Mouse (Mus musculus): ENCODE measurements around the gene Fam240b. TPM values are rescaled to one million over a fixed set of nuclear protein-coding genes. Genes with fewer than 3 reads are reported as not detected.

The Fam240b gene
- polyA plus RNA-seq (2014; fragmentation: Nextera tagmentation; extraction: Ambion mirVana) = not detected in 2 replicates

DNA sequence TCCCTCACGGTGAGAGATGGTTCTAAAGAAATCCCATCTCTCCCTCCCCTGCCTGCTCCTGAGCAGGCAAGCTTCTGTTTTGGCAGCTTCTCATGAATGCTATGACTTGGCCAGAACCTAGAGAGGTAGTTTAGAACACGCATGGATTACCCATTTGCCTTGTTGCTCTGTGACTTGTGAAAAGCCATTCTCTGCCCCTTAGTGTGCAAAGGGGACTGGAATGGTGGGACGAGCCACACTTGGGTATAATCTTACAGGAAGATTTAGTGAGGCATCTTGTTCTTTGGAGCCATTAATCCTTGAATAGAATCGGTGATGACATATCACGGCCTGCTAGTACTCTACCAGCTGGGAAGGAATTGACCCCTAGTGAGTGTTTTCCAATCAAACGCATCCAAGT is at the start of gene Fam240b:
Gene Fam240b, minus strand, starts transcription at position 101 of the 400 bp plus-strand sequence.
- WGBS = 82% methylated on average over 6 of the region's 6 CpGs
- no peaks in the 10 kb centered on the region for H3K9me3 ChIP-seq (ENCODE audit: control insufficient read depth, low read length)
- H3K4me1 ChIP-seq (ENCODE audit: control insufficient read depth, insufficient read depth, low read length) = no peaks in the 10 kb centered on the region
- H3K27ac ChIP-seq (replicated peaks; ENCODE audit: low read depth, low read length) = no peak within 1 kb of the TSS
- H3K4me3 ChIP-seq (replicated peaks; ENCODE audit: low read depth, low read length) = no peak within 1 kb of the TSS
- no peaks in the 10 kb centered on the region for H3K27me3 ChIP-seq (ENCODE audit: control insufficient read depth, insufficient read depth, low read length)
- H3K9ac ChIP-seq (replicated peaks; ENCODE audit: low read length) = no peak within 1 kb of the TSS
- H3K36me3 ChIP-seq (ENCODE audit: control insufficient read depth, insufficient read depth, low read length) = no peaks in the 10 kb centered on the region
- no peak for DNase-seq
- no peak for ATAC-seq (ENCODE audit: low FRiP score, low TSS enrichment)
- no peak within 1 kb of the TSS for H3K4me2 ChIP-seq (ENCODE audit: low read length)

DNA sequence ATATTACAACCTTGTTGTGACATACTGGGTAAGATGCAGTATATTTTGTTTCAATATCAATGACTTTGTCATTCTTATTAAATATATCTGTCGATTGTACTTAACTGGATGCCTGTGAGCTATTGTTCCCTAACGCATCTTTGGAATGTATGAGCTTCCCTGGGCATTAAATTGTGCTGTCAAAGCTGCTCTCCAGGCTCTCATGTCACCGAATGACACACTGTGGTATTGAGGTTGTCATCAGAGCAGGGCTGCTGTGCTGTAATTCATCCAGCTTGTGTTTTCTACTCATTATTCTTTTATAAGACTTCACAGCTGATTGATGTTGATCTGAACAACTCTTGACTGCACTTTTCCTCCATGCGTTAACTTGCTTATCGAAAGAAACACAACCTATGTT is 32.5 kb upstream of the Fam240b start:
- H3K4me1 ChIP-seq (ENCODE audit: control insufficient read depth, insufficient read depth, low read length) = no peaks in the 10 kb centered on the region
- no peak overlapping the region for H3K27ac ChIP-seq (replicated peaks; ENCODE audit: low read depth, low read length)
- H3K4me2 ChIP-seq (ENCODE audit: low read length) = no peak overlapping the region
- no peaks in the 10 kb centered on the region for H3K36me3 ChIP-seq (ENCODE audit: control insufficient read depth, insufficient read depth, low read length)
- no peaks in the 10 kb centered on the region for H3K9me3 ChIP-seq (ENCODE audit: control insufficient read depth, low read length)
- 54% methylated on average over 5 of the region's 5 CpGs for WGBS
- no peak overlapping the region for H3K4me3 ChIP-seq (replicated peaks; ENCODE audit: low read depth, low read length)
- DNase-seq (peak; percentile 19), ATAC-seq (ENCODE audit: low FRiP score, low TSS enrichment) (no peak)
- H3K9ac ChIP-seq (replicated peaks; ENCODE audit: low read length) = no peak overlapping the region
- H3K27me3 ChIP-seq (ENCODE audit: control insufficient read depth, insufficient read depth, low read length) = no peaks in the 10 kb centered on the region

DNA sequence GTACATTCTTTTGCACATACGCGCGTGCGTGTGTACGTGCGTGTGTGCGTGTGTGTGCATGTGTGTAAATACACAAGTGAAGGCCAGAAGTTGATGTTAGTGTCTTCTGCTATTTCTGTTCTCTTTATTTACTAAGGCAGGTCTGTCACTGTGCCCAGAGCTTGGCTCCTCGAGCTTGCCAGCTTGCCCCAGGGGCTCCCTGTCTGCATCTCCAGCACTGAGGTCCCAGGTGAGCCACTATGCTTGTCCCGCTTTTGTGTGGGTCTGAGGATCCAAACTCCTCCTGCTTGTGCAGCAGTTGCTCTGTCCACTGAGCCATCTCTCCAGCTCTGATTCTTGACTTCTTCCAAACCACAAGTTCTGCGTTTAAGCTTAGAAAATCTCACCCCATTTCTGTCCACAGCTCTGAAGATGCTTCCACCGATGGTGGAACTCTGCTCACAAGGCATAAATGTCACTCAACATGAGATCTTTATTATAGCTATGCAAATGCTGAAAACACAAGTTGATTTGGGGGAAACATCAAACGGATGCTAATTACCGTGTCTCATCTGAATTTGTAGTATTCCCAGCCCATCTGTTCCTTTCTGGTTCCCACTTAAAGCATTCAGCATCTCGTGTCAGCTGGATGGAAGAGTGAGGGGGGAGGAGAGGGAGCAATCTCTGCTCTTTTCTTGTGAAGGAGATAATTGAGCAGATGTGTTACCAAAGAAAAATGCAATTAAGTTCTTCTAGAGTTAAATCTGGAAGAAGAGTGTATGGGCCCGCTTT is 29.1 kb upstream of the Fam240b start:
- no peak overlapping the region for H3K4me2 ChIP-seq (ENCODE audit: low read length)
- 67% methylated on average over 15 of the region's 15 CpGs for WGBS
- H3K4me3 ChIP-seq (replicated peaks; ENCODE audit: low read depth, low read length) = no peak overlapping the region
- DNase-seq (peak; percentile 76), ATAC-seq (ENCODE audit: low FRiP score, low TSS enrichment) (peak; percentile 76)
- H3K9ac ChIP-seq (replicated peaks; ENCODE audit: low read length) = no peak overlapping the region
- H3K9me3 ChIP-seq (ENCODE audit: control insufficient read depth, low read length) = no peaks in the 10 kb centered on the region
- H3K36me3 ChIP-seq (ENCODE audit: control insufficient read depth, insufficient read depth, low read length) = no peaks in the 10 kb centered on the region
- no peaks in the 10 kb centered on the region for H3K4me1 ChIP-seq (ENCODE audit: control insufficient read depth, insufficient read depth, low read length)
- no peak overlapping the region for H3K27ac ChIP-seq (replicated peaks; ENCODE audit: low read depth, low read length)
- no peaks in the 10 kb centered on the region for H3K27me3 ChIP-seq (ENCODE audit: control insufficient read depth, insufficient read depth, low read length)

DNA sequence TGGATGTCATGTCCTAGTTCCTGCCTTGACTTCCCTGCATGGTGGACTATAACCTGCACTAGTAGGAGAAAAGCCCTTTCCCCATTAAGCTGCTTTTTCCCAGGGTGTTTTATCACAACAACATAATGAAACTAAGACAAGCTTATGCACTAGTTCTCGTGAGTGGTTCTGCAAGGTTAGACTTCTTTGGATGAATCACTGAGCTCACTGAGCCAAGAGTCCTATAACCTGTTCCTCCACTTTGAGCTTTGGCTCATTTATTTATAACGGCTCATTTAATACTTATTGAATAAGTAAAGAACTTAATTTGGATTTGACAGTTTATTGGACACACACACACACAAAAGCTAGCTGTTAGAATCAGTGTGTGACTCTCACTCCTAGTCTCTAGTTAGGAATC is 16.7 kb upstream of the Fam240b start:
- ATAC-seq (ENCODE audit: low FRiP score, low TSS enrichment) (no peak), DNase-seq (no peak)
- Histone ChIP-seq H3K9ac (replicated peaks; ENCODE audit: low read length) (no peak overlapping the region), H3K27me3 (ENCODE audit: control insufficient read depth, insufficient read depth, low read length) (no peaks in the 10 kb centered on the region), H3K4me3 (replicated peaks; ENCODE audit: low read depth, low read length) (no peak overlapping the region), H3K9me3 (ENCODE audit: control insufficient read depth, low read length) (no peaks in the 10 kb centered on the region), H3K4me2 (ENCODE audit: low read length) (no peak overlapping the region), H3K36me3 (ENCODE audit: control insufficient read depth, insufficient read depth, low read length) (no peaks in the 10 kb centered on the region), H3K27ac (replicated peaks; ENCODE audit: low read depth, low read length) (no peak overlapping the region), H3K4me1 (ENCODE audit: control insufficient read depth, insufficient read depth, low read length) (no peaks in the 10 kb centered on the region)
- WGBS = 86% methylated on average over 2 of the region's 2 CpGs

DNA sequence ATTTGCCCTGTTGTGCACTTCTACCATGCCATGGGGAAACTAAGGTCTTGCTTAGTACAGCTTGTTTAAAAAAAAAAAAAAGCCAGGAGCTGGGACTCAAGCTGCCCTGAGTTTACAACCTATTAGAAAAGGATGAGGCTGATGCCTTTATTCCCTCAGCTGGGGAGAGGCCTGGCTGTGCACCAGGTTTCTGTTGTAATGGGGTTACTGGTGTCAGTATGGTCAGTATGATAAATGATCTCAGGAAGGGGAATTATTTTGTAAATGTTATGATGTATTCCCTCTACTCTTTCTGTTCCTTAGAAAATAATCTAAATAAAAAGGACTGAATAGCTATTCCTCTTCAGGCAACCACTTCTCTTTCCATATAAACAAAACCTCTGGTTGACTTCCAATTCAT is 14.0 kb upstream of the Fam240b start:
- H3K4me1 ChIP-seq (ENCODE audit: control insufficient read depth, insufficient read depth, low read length) = no peaks in the 10 kb centered on the region
- no peak overlapping the region for H3K9ac ChIP-seq (replicated peaks; ENCODE audit: low read length)
- no peak for DNase-seq
- ATAC-seq (ENCODE audit: low FRiP score, low TSS enrichment) = no peak
- no peak overlapping the region for H3K4me2 ChIP-seq (ENCODE audit: low read length)
- no peak overlapping the region for H3K27ac ChIP-seq (replicated peaks; ENCODE audit: low read depth, low read length)
- no peak overlapping the region for H3K4me3 ChIP-seq (replicated peaks; ENCODE audit: low read depth, low read length)
- no peaks in the 10 kb centered on the region for H3K27me3 ChIP-seq (ENCODE audit: control insufficient read depth, insufficient read depth, low read length)
- no peaks in the 10 kb centered on the region for H3K36me3 ChIP-seq (ENCODE audit: control insufficient read depth, insufficient read depth, low read length)
- no peaks in the 10 kb centered on the region for H3K9me3 ChIP-seq (ENCODE audit: control insufficient read depth, low read length)

DNA sequence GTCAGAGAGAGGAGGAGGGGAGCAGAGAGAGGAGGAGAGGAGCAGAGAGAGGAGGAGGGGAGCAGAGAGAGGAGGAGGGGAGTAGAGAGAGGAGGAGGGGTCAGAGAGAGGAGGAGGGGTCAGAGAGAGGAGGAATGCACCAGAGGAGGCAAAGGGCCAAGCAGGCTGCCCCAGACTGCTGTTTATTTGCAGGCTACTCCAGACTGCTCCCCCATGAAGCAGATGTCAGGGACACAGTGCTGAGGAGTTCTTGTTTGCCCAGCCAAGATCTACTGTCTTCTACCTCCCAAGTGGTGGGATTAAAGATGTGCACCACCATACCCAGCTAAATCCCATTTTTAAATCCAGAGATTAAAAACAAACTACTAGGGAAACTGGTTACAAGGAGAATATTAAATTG is 9.8 kb upstream of the Fam240b start:
- H3K4me1 ChIP-seq (ENCODE audit: control insufficient read depth, insufficient read depth, low read length) = no peaks in the 10 kb centered on the region
- H3K27me3 ChIP-seq (ENCODE audit: control insufficient read depth, insufficient read depth, low read length) = no peaks in the 10 kb centered on the region
- H3K9ac ChIP-seq (replicated peaks; ENCODE audit: low read length) = no peak overlapping the region
- no peak for ATAC-seq (ENCODE audit: low FRiP score, low TSS enrichment)
- H3K36me3 ChIP-seq (ENCODE audit: control insufficient read depth, insufficient read depth, low read length) = no peaks in the 10 kb centered on the region
- no peak overlapping the region for H3K4me3 ChIP-seq (replicated peaks; ENCODE audit: low read depth, low read length)
- H3K9me3 ChIP-seq (ENCODE audit: control insufficient read depth, low read length) = no peaks in the 10 kb centered on the region
- no peak overlapping the region for H3K4me2 ChIP-seq (ENCODE audit: low read length)
- H3K27ac ChIP-seq (replicated peaks; ENCODE audit: low read depth, low read length) = no peak overlapping the region
- no peak for DNase-seq

DNA sequence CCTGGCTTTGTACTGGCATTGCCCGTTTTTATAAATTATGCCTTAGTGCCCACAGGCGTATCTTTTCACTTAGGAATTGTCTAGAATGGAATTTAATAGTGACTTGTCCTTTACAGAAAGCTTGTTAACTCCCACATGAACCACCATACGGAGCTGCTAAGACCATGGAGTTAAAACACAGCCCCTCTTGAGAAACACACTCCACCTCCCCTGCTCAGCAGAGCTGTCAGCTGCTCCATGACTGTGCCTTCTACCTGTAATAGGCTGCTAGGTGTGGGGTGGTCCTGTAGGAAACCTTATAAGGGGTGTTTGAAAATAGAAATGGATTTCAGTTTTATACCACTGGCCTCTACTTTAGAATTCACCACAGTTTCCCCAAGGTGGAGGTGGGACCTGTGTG is 5.2 kb upstream of the Fam240b start:
- no peaks in the 10 kb centered on the region for H3K36me3 ChIP-seq (ENCODE audit: control insufficient read depth, insufficient read depth, low read length)
- no peaks in the 10 kb centered on the region for H3K9me3 ChIP-seq (ENCODE audit: control insufficient read depth, low read length)
- no peak overlapping the region for H3K9ac ChIP-seq (replicated peaks; ENCODE audit: low read length)
- H3K4me3 ChIP-seq (replicated peaks; ENCODE audit: low read depth, low read length) = no peak overlapping the region
- H3K4me2 ChIP-seq (ENCODE audit: low read length) = no peak overlapping the region
- no peak overlapping the region for H3K27ac ChIP-seq (replicated peaks; ENCODE audit: low read depth, low read length)
- ATAC-seq (ENCODE audit: low FRiP score, low TSS enrichment) (no peak), DNase-seq (no peak)
- no peaks in the 10 kb centered on the region for H3K27me3 ChIP-seq (ENCODE audit: control insufficient read depth, insufficient read depth, low read length)
- WGBS = 84% methylated on average over 3 of the region's 3 CpGs
- H3K4me1 ChIP-seq (ENCODE audit: control insufficient read depth, insufficient read depth, low read length) = no peaks in the 10 kb centered on the region

DNA sequence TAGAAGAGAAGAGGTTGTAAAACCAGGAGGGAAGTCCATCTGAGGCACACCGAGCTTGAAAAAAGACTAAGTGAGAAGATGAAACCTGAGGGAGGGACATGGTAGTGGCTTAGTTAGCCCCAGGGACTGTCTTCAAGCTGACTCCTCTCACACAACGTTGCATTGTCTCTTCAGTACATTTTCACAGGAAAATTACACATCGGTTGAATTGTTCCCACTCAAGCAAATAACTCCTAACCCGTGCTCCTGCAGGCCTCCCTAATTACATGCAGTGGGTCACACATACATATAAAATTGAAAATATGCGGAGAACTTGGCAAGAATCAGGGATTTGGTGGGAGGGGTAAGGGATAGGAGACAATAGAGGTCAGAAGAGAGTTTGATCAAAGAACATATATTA is 4.0 kb downstream of the Fam240b start:
- H3K4me3 ChIP-seq (replicated peaks; ENCODE audit: low read depth, low read length) = no peak overlapping the region
- ATAC-seq (ENCODE audit: low FRiP score, low TSS enrichment) (no peak), DNase-seq (no peak)
- no peak overlapping the region for H3K9ac ChIP-seq (replicated peaks; ENCODE audit: low read length)
- no peaks in the 10 kb centered on the region for H3K9me3 ChIP-seq (ENCODE audit: control insufficient read depth, low read length)
- H3K27me3 ChIP-seq (ENCODE audit: control insufficient read depth, insufficient read depth, low read length) = no peaks in the 10 kb centered on the region
- H3K27ac ChIP-seq (replicated peaks; ENCODE audit: low read depth, low read length) = no peak overlapping the region
- no peaks in the 10 kb centered on the region for H3K36me3 ChIP-seq (ENCODE audit: control insufficient read depth, insufficient read depth, low read length)
- WGBS = 74% methylated on average over 5 of the region's 5 CpGs
- no peaks in the 10 kb centered on the region for H3K4me1 ChIP-seq (ENCODE audit: control insufficient read depth, insufficient read depth, low read length)
- H3K4me2 ChIP-seq (ENCODE audit: low read length) = no peak overlapping the region

DNA sequence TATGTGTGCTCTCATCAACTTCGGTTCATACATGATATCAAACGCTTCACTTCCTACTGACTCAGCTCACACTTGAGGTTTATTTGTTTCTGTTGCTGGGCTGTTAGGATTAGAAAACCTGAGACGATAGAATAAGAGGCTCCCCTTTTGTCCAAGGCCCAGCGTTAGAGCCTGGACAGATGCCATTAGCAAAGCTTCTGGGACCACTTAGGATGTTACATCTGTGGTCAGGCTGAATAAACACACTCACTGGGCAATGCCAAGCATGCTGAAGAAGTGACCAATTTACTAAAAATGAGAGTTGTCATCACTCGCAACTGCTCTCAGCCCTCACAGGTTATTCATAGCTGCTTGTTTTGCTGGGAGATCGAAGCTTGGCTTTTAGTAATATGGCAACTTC is 7.7 kb downstream of the Fam240b start:
- 83% methylated on average over 6 of the region's 6 CpGs for WGBS
- peak; percentile 4 for DNase-seq
- Histone ChIP-seq H3K27me3 (ENCODE audit: control insufficient read depth, insufficient read depth, low read length) (no peaks in the 10 kb centered on the region), H3K9ac (replicated peaks; ENCODE audit: low read length) (no peak overlapping the region), H3K9me3 (ENCODE audit: control insufficient read depth, low read length) (no peaks in the 10 kb centered on the region), H3K4me2 (ENCODE audit: low read length) (no peak overlapping the region), H3K4me3 (replicated peaks; ENCODE audit: low read depth, low read length) (no peak overlapping the region), H3K36me3 (ENCODE audit: control insufficient read depth, insufficient read depth, low read length) (no peaks in the 10 kb centered on the region), H3K27ac (replicated peaks; ENCODE audit: low read depth, low read length) (no peak overlapping the region), H3K4me1 (ENCODE audit: control insufficient read depth, insufficient read depth, low read length) (no peaks in the 10 kb centered on the region)
- no peak for ATAC-seq (ENCODE audit: low FRiP score, low TSS enrichment)

Data from midbrain, embryonic 14.5 days (tissue).